Mouse (Mus musculus): Measurements from ENCODE around the gene Padi3. TPM values are rescaled to one million over a fixed set of nuclear protein-coding genes. Genes with fewer than 3 reads are reported as not detected.

Gene Padi3
- total RNA-seq (2023): under 1 TPM; 0.21 to 0.27 TPM

GRCm38 (mm10) chr4:140810458-140811260 lies at the start of gene Padi3:
Gene Padi3 (minus strand): TSS chr4:140810648.

GRCm38 (mm10) chr4:140845666-140846065 lies 35.2 kb upstream of the Padi3 start, which contains the start of gene Padi1:
Gene Padi1 (minus strand): TSS chr4:140845778.

GRCm38 (mm10) chr4:140774025-140774800 lies 36.2 kb downstream of the Padi3 start, which contains the start of gene Padi4:
Gene Padi4 (minus strand): TSS chr4:140774236.

GRCm38 (mm10) chr4:140742543-140742942 lies 67.9 kb downstream of the Padi3 start, which contains the start of gene Padi6:
Gene Padi6 (minus strand): TSS chr4:140742643.

Other genes with a start within 250 kb of the Padi3 start
- gene Arhgef10l, start 144.6 kb downstream of the Padi3 start, total RNA-seq (2023): 100 to 1,000 TPM; 276 to 304 TPM
- gene Rcc2, start 110.1 kb downstream of the Padi3 start, total RNA-seq (2023): 10 to 100 TPM; 79.9 to 92.6 TPM
- not detected for gene Padi6, start 68.0 kb downstream of the Padi3 start, total RNA-seq (2023)
- gene Padi4, start 36.4 kb downstream of the Padi3 start, total RNA-seq (2023): 10 to 100 TPM; 22.0 to 46.1 TPM
- gene Padi1, start 35.1 kb upstream of the Padi3 start, total RNA-seq (2023): not detected
- 100 to 1,000 TPM; 106 to 111 TPM for gene Padi2, start 95.7 kb upstream of the Padi3 start, total RNA-seq (2023)
- gene Sdhb, start 150.6 kb upstream of the Padi3 start, total RNA-seq (2023): 100 to 1,000 TPM; 115 to 124 TPM
- 100 to 1,000 TPM; 171 to 207 TPM for gene Atp13a2, start 176.2 kb upstream of the Padi3 start, total RNA-seq (2023)
- gene Mfap2, start 199.8 kb upstream of the Padi3 start, total RNA-seq (2023): under 1 TPM in 1 of 2 experiments, not detected in 1; 0.82 TPM
- gene Crocc, start 249.9 kb upstream of the Padi3 start, total RNA-seq (2023): 10 to 100 TPM in 1 of 2 experiments, 1 to 10 TPM in 1; 9.9 to 11.1 TPM

Measured in monocyte, adult 59 days (primary cell).